Mouse (Mus musculus) heart, postnatal 10 days (tissue): ENCODE measurements around the gene Prkar1a. TPM values are rescaled to one million over a fixed set of nuclear protein-coding genes. Genes with fewer than 3 reads are reported as not detected.

ENCODE experiments used
- DNase-seq, 2 experiments: peaks; one replicate each; pipeline ENCODE4 v3.0.0; 2021
- intact Hi-C: fragments of 180-260 bp; cut with DNase I; formaldehyde crosslinking; loops from one replicate; pipeline ENCODE4 v1.15.1; 2025
- total RNA-seq, 2 experiments: library from RNA; stranded (reverse); gene quantifications; 2 replicates each; pipeline ENCODE4 v1.2.3; 2021

The Prkar1a gene
- total RNA-seq, 2 experiments from 2014 or later: 550 to 591 TPM

- DNase-seq: no peak
- intact Hi-C loops: loop anchor here (2.0 to 5.0 kb wide), 2 partner anchors 49 to 596 kb away; no protein-coding TSS in a partner anchor
Observed at GRCm38 (mm10) chr11:109671136-109672020, 22.2 kb downstream of the Prkar1a start.

GRCm38 (mm10) chr11:109672021-109672324, 22.8 kb downstream of the Prkar1a start:
- intact Hi-C loops: loop anchor here (5.0 kb wide), 1 partner anchor 595 kb away; no protein-coding TSS in a partner anchor
- DNase-seq: no peak

GRCm38 (mm10) chr11:109672396-109672795, 23.2 kb downstream of the Prkar1a start:
- intact Hi-C loops: loop anchor here (5.0 kb wide), 1 partner anchor 595 kb away; no protein-coding TSS in a partner anchor
- no peak for DNase-seq

GRCm38 (mm10) chr11:109672881-109673739, 23.9 kb downstream of the Prkar1a start:
- peak; percentile 59 to 73 for DNase-seq
- intact Hi-C loops: loop anchor here (5.0 kb wide), 1 partner anchor 594 kb away; no protein-coding TSS in a partner anchor

GRCm38 (mm10) chr11:109673741-109674140, 24.5 kb downstream of the Prkar1a start:
- DNase-seq: no peak
- intact Hi-C loops: loop anchor here (5.0 kb wide), 1 partner anchor 594 kb away; no protein-coding TSS in a partner anchor

GRCm38 (mm10) chr11:109674542-109674941, 25.3 kb downstream of the Prkar1a start:
- intact Hi-C loops: loop anchor here (5.0 kb wide), 1 partner anchor 593 kb away; no protein-coding TSS in a partner anchor
- no peak for DNase-seq

GRCm38 (mm10) chr11:109675208-109675607, 26.0 kb downstream of the Prkar1a start:
- DNase-seq: no peak
- intact Hi-C loops: no loop called here

GRCm38 (mm10) chr11:109675771-109676170, 26.6 kb downstream of the Prkar1a start:
- no peak for DNase-seq
- intact Hi-C loops: no loop called here

- intact Hi-C loops: no loop called here
- DNase-seq: no peak
Observed at GRCm38 (mm10) chr11:109676621-109677373, 27.6 kb downstream of the Prkar1a start.

- intact Hi-C loops: no loop called here
- no peak for DNase-seq
Observed at GRCm38 (mm10) chr11:109678291-109678690, 29.1 kb downstream of the Prkar1a start.

GRCm38 (mm10) chr11:109680934-109681333, 31.7 kb downstream of the Prkar1a start:
- peak in 1 of 2 experiments; percentile 64 for DNase-seq
- intact Hi-C loops: no loop called here

- DNase-seq: peak; percentile 45 to 53
- intact Hi-C loops: no loop called here
Observed at GRCm38 (mm10) chr11:109681556-109681955, 32.4 kb downstream of the Prkar1a start.

GRCm38 (mm10) chr11:109682221-109682620, 33.0 kb downstream of the Prkar1a start:
- intact Hi-C loops: no loop called here
- no peak for DNase-seq

GRCm38 (mm10) chr11:109689539-109689938, 40.3 kb downstream of the Prkar1a start:
- no peak for DNase-seq
- intact Hi-C loops: no loop called here

- DNase-seq: peak; percentile 61 to 70
- intact Hi-C loops: no loop called here
Observed at GRCm38 (mm10) chr11:109692737-109693136, 43.5 kb downstream of the Prkar1a start.

GRCm38 (mm10) chr11:109696519-109696918, 47.3 kb downstream of the Prkar1a start:
- DNase-seq: no peak
- intact Hi-C loops: no loop called here

GRCm38 (mm10) chr11:109697089-109697643, 48.0 kb downstream of the Prkar1a start:
- intact Hi-C loops: no loop called here

GRCm38 (mm10) chr11:109698740-109699139, 49.5 kb downstream of the Prkar1a start:
- intact Hi-C loops: no loop called here
- no peak for DNase-seq

More at GRCm38 (mm10) chr11:109697089-109697643, 48.0 kb downstream of the Prkar1a start:
- DNase-seq: no peak

- intact Hi-C loops: no loop called here
- DNase-seq: no peak
Observed at GRCm38 (mm10) chr11:109699784-109700183, 50.6 kb downstream of the Prkar1a start.

- intact Hi-C loops: no loop called here
- peak; percentile 33 to 52 for DNase-seq
Observed at GRCm38 (mm10) chr11:109700761-109701160, 51.6 kb downstream of the Prkar1a start.
